Mouse (Mus musculus) liver, embryonic 13.5 days (tissue): ENCODE measurements around the gene Tor1aip1. TPM values are rescaled to one million over a fixed set of nuclear protein-coding genes. Genes with fewer than 3 reads are reported as not detected.

Experiments
- ATAC-seq: fragments of 200-750 bp; cut with Nextera tagmentation; 2 replicates; pipeline ENCODE4 v1.8.0; 2017; ENCODE audit warnings: low read depth, mild to moderate bottlenecking, moderate number of reproducible peaks, moderate library complexity
- DNase-seq: peaks from one replicate; pipeline ENCODE4 v3.0.0; 2022
- H3K27ac ChIP-seq: fragments of 300-500 bp; sonication (generic); 2 replicates; pipeline ENCODE4 v1.5.1; 2015; ENCODE audit warnings: moderate library complexity, mild to moderate bottlenecking, inconsistent platforms
- H3K27me3 ChIP-seq: fragments of 300-500 bp; sonication (generic); 2 replicates; pipeline ENCODE4 v1.6.1; 2015; ENCODE audit warnings: mild to moderate bottlenecking, inconsistent platforms
- H3K36me3 ChIP-seq: fragments of 300-500 bp; sonication (generic); 2 replicates; pipeline ENCODE4 v1.6.1; 2015; ENCODE audit warnings: mild to moderate bottlenecking, inconsistent platforms
- H3K4me1 ChIP-seq: fragments of 300-500 bp; sonication (generic); replicated peaks from 2 replicates; pipeline ENCODE4 v1.6.1; 2015; ENCODE audit warnings: inconsistent platforms
- H3K4me2 ChIP-seq: fragments of 300-500 bp; sonication (generic); 2 replicates; pipeline ENCODE4 v1.6.1; 2015; ENCODE audit warnings: inconsistent platforms, mild to moderate bottlenecking, moderate library complexity
- H3K4me3 ChIP-seq: fragments of 300-500 bp; sonication (generic); replicated peaks from 2 replicates; pipeline ENCODE4 v1.5.1; 2015; ENCODE audit warnings: mild to moderate bottlenecking, inconsistent platforms
- H3K9ac ChIP-seq: fragments of 300-500 bp; sonication (generic); 2 replicates; pipeline ENCODE4 v1.6.1; 2015; ENCODE audit warnings: mild to moderate bottlenecking, inconsistent platforms
- H3K9me3 ChIP-seq: fragments of 300-500 bp; sonication (generic); replicated peaks from 2 replicates; pipeline ENCODE4 v1.6.1; 2016; ENCODE audit warnings: inconsistent platforms
- WGBS: fragments of 180-500 bp; shearing (Covaris S2); methylation state at CpG from one replicate; pipeline ENCODE4 v1.1.7; 2015; ENCODE audit not compliant: insufficient replicate concordance; 5-methylcytosine and 5-hydroxymethylcytosine counted together
- polyA plus RNA-seq: library from polyadenylated mRNA; unstranded; fragments of >200 nt; fragmentation: Nextera tagmentation; extraction: Ambion mirVana; gene quantifications from 2 replicates; pipeline ENCODE4 v1.2.1, GENCODE M21; 2015

The Tor1aip1 gene
- 25.9 and 29.6 TPM in 2 replicates for polyA plus RNA-seq

GRCm38 (mm10) chr1:156035930-156036737 lies at the start of gene Tor1aip1:
Tor1aip1 (minus strand) TSS chr1:156036480.
- H3K4me1 ChIP-seq, result peaks cover 42% of the 10 kb centered on the region
- no peaks in the 10 kb centered on the region for H3K27me3 ChIP-seq
- under 1% methylated on average over 59 of the region's 59 CpGs for WGBS
- DNase-seq (peak; percentile 94), ATAC-seq (peak; percentile 85)
- H3K4me3 ChIP-seq, result peak within 1 kb of the TSS; percentile 87
- H3K9ac ChIP-seq, result peak within 1 kb of the TSS; percentile 98
- peak within 1 kb of the TSS; percentile 100 for H3K27ac ChIP-seq
- peak within 1 kb of the TSS; percentile 78 for H3K4me2 ChIP-seq
- H3K36me3 ChIP-seq, result peaks cover 29% of the 10 kb centered on the region
- H3K9me3 ChIP-seq, result no peaks in the 10 kb centered on the region

- ATAC-seq, result no peak
- WGBS, result 49% methylated on average over 5 of the region's 5 CpGs
- H3K27ac ChIP-seq, result no peak overlapping the region
- H3K9me3 ChIP-seq, result no peaks in the 10 kb centered on the region
- no peak overlapping the region for H3K4me3 ChIP-seq
- DNase-seq, result peak; percentile 22
- no peak overlapping the region for H3K4me2 ChIP-seq
- H3K27me3 ChIP-seq, result no peaks in the 10 kb centered on the region
- no peak overlapping the region for H3K9ac ChIP-seq
- no peaks in the 10 kb centered on the region for H3K36me3 ChIP-seq
- H3K4me1 ChIP-seq, result peaks cover 16% of the 10 kb centered on the region; the same call in 1 of the 2 replicates
Observed at GRCm38 (mm10) chr1:156085770-156086169, 49.5 kb upstream of the Tor1aip1 start.

- no peak overlapping the region for H3K27ac ChIP-seq
- no peaks in the 10 kb centered on the region for H3K36me3 ChIP-seq
- no peak for ATAC-seq
- peaks cover 6% of the 10 kb centered on the region; the same call in 1 of the 2 replicates for H3K4me1 ChIP-seq
- H3K9ac ChIP-seq, result no peak overlapping the region
- H3K27me3 ChIP-seq, result no peaks in the 10 kb centered on the region
- H3K4me3 ChIP-seq, result no peak overlapping the region
- no peak overlapping the region for H3K4me2 ChIP-seq
- no peak for DNase-seq
- no peaks in the 10 kb centered on the region for H3K9me3 ChIP-seq
- 45% methylated on average over 3 of the region's 3 CpGs for WGBS
Observed at GRCm38 (mm10) chr1:156084603-156085002, 48.3 kb upstream of the Tor1aip1 start.

- Histone ChIP-seq H3K4me3 (no peak overlapping the region), H3K36me3 (no peaks in the 10 kb centered on the region), H3K27me3 (no peaks in the 10 kb centered on the region), H3K9me3 (no peaks in the 10 kb centered on the region), H3K9ac (no peak overlapping the region), H3K4me2 (no peak overlapping the region), H3K27ac (no peak overlapping the region), H3K4me1 (peaks cover 20% of the 10 kb centered on the region)
- 39% methylated on average over 3 of the region's 3 CpGs for WGBS
- no peak for ATAC-seq
- no peak for DNase-seq
Observed at GRCm38 (mm10) chr1:156077655-156078054, 41.4 kb upstream of the Tor1aip1 start.

GRCm38 (mm10) chr1:156076474-156076873 lies 40.2 kb upstream of the Tor1aip1 start:
- DNase-seq, result no peak
- Histone ChIP-seq H3K4me1 (peaks cover 20% of the 10 kb centered on the region), H3K36me3 (no peaks in the 10 kb centered on the region), H3K4me2 (no peak overlapping the region), H3K4me3 (no peak overlapping the region), H3K9me3 (no peaks in the 10 kb centered on the region), H3K27ac (no peak overlapping the region), H3K27me3 (no peaks in the 10 kb centered on the region), H3K9ac (no peak overlapping the region)
- no peak for ATAC-seq
- 42% methylated on average over 4 of the region's 4 CpGs for WGBS

- no peak overlapping the region for H3K4me3 ChIP-seq
- no peak overlapping the region for H3K9ac ChIP-seq
- no peaks in the 10 kb centered on the region for H3K27me3 ChIP-seq
- H3K4me1 ChIP-seq, result peaks cover 26% of the 10 kb centered on the region
- no peak overlapping the region for H3K4me2 ChIP-seq
- DNase-seq (no peak), ATAC-seq (no peak)
- WGBS, result 54% methylated on average over 8 of the region's 8 CpGs
- H3K9me3 ChIP-seq, result no peaks in the 10 kb centered on the region
- H3K27ac ChIP-seq, result no peak overlapping the region
- no peaks in the 10 kb centered on the region for H3K36me3 ChIP-seq
Observed at GRCm38 (mm10) chr1:156074575-156074974, 38.3 kb upstream of the Tor1aip1 start.

- ATAC-seq (peak; percentile 72), DNase-seq (no peak)
- Histone ChIP-seq H3K36me3 (peaks cover 8% of the 10 kb centered on the region; the same call in 1 of the 2 replicates), H3K9me3 (no peaks in the 10 kb centered on the region), H3K27me3 (no peaks in the 10 kb centered on the region), H3K4me3 (no peak overlapping the region), H3K4me2 (no peak overlapping the region), H3K4me1 (peaks cover 26% of the 10 kb centered on the region), H3K27ac (peak overlapping the region; percentile 53), H3K9ac (no peak overlapping the region)
- 54% methylated on average over 15 of the region's 15 CpGs for WGBS
Observed at GRCm38 (mm10) chr1:156073169-156073821, 37.0 kb upstream of the Tor1aip1 start.

GRCm38 (mm10) chr1:156070106-156070505 lies 33.8 kb upstream of the Tor1aip1 start:
- Histone ChIP-seq H3K36me3 (peaks cover 38% of the 10 kb centered on the region), H3K27me3 (no peaks in the 10 kb centered on the region), H3K4me3 (no peak overlapping the region), H3K4me2 (no peak overlapping the region), H3K4me1 (peaks cover 20% of the 10 kb centered on the region), H3K9ac (no peak overlapping the region), H3K9me3 (no peaks in the 10 kb centered on the region), H3K27ac (no peak overlapping the region)
- DNase-seq, result no peak
- WGBS, result 70% methylated on average over 14 of the region's 14 CpGs
- no peak for ATAC-seq

- H3K4me2 ChIP-seq, result no peak overlapping the region
- H3K36me3 ChIP-seq, result peaks cover 75% of the 10 kb centered on the region
- H3K4me1 ChIP-seq, result peaks cover 6% of the 10 kb centered on the region; the same call in 1 of the 2 replicates
- H3K27me3 ChIP-seq, result no peaks in the 10 kb centered on the region
- H3K27ac ChIP-seq, result no peak overlapping the region
- DNase-seq, result no peak
- H3K4me3 ChIP-seq, result no peak overlapping the region
- no peak overlapping the region for H3K9ac ChIP-seq
- ATAC-seq, result no peak
- WGBS, result 64% methylated on average over 3 of the region's 3 CpGs
- H3K9me3 ChIP-seq, result no peaks in the 10 kb centered on the region
Observed at GRCm38 (mm10) chr1:156066133-156066532, 29.9 kb upstream of the Tor1aip1 start.

GRCm38 (mm10) chr1:156062193-156062592 lies 25.9 kb upstream of the Tor1aip1 start:
- Histone ChIP-seq H3K4me1 (0 out of 2 replicates have a peak, but pooled peaks cover 3% of the 10 kb centered on the region), H3K27ac (no peak overlapping the region), H3K9ac (no peak overlapping the region), H3K4me2 (no peak overlapping the region), H3K9me3 (no peaks in the 10 kb centered on the region), H3K36me3 (peaks cover 87% of the 10 kb centered on the region), H3K4me3 (no peak overlapping the region), H3K27me3 (no peaks in the 10 kb centered on the region)
- WGBS, result 85% methylated on average over 4 of the region's 4 CpGs
- DNase-seq, result no peak
- 0 out of 2 replicates have a peak, but pooled peaks have one; percentile 15 for ATAC-seq

GRCm38 (mm10) chr1:156058207-156058606 lies 21.9 kb upstream of the Tor1aip1 start:
- DNase-seq, result no peak
- Histone ChIP-seq H3K36me3 (peaks cover 84% of the 10 kb centered on the region), H3K4me1 (0 out of 2 replicates have a peak, but pooled peaks cover 3% of the 10 kb centered on the region), H3K9me3 (no peaks in the 10 kb centered on the region), H3K27ac (no peak overlapping the region), H3K4me3 (no peak overlapping the region), H3K27me3 (no peaks in the 10 kb centered on the region), H3K4me2 (no peak overlapping the region), H3K9ac (no peak overlapping the region)
- 75% methylated on average over 2 of the region's 2 CpGs for WGBS
- ATAC-seq, result no peak
